Mouse (Mus musculus): Measurements from ENCODE around the gene Gm29735.

DNA sequence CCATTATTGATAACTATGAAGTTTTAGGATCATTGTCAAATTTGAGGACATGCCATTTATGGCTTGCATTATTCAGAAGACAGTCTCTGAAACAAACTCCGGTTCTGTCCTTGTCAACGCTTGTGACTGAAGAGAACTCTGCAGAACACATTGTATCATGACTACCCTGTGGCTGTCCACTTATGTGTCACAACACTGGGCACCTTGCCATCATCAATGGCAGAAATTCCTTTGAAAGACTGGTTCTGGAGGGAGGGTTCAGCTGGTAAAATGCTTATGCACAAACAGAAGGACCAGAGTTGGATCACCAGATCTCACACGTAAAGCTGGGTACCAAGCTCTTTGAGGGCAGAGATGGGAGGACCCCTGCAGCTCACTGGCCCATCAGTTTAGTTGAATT is 2.5 kb upstream of the Gm29735 start:
- no peak for TF ChIP-seq EP300 (IDR thresholded peaks at IDR 0.05; ENCODE audit: low read depth)
- no peak for TF ChIP-seq CTCF (IDR thresholded peaks at IDR 0.05; ENCODE audit: low read depth)

Data from liver, embryonic 14.5 days (tissue).